Mouse (Mus musculus) lung, adult 18-20 months (tissue): Measurements from ENCODE around the gene Vtn.
"Not testable (repeated sequence)": the region's sequence is repeated elsewhere in the genome, so short reads cannot be mapped to it uniquely, and the experiment has no call there.

Experiments
- DNase-seq, 2 experiments: peaks; one replicate each; pipeline ENCODE4 v3.0.0; 2022; ENCODE audit warnings: mixed read lengths in 2 of 2

Vtn gene

DNA sequence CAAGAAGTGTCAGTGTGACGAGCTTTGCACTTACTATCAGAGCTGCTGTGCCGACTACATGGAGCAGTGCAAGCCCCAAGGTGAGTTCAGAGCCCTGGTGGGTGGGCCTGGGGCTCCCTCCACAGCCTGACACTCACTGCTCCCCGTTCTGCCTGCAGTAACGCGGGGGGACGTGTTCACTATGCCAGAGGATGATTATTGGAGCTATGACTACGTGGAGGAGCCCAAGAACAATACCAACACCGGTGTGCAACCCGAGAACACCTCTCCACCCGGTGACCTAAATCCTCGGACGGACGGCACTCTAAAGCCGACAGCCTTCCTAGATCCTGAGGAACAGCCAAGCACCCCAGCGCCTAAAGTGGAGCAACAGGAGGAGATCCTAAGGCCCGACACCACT, 652 bp downstream of the Vtn start:
- DNase-seq: no peak

DNA sequence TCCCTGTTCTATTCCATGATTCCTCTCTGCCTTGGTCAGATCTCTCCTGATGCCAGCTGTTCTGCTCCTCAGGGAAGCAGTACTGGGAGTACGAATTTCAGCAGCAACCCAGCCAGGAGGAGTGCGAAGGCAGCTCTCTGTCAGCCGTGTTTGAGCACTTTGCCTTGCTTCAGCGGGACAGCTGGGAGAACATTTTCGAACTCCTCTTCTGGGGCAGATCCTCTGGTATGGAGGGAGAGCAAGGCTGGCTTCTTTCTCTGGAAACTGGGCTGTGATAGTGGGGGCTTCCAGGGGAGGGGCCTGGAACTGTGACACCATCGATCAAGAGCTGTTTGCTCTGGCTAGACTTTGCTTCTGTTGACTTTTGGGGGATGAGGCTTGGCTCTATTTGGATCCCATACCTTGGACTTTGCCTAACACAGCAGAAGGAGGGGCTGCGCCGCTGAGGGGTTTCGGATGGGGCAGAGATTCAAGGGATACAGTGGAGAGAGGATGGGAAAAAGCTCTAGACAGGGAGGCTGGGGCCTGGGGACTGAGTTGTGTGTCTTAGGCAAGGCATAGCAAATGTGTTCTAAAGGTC, 1.8 kb downstream of the Vtn start:
- no peak for DNase-seq

DNA sequence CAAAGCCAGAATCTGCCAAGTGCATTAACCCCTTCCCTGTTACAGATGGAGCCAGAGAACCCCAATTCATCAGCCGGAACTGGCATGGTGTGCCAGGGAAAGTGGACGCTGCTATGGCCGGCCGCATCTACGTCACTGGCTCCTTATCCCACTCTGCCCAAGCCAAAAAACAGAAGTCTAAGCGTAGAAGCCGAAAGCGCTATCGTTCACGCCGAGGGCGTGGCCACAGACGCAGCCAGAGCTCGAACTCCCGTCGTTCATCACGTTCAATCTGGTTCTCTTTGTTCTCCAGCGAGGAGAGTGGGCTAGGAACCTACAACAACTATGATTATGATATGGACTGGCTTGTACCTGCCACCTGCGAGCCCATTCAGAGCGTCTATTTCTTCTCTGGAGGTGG, 2.6 kb downstream of the Vtn start:
- DNase-seq: no peak

GRCm38 (mm10) chr11:78502909-78503650, 4.2 kb downstream of the Vtn start, which contains the start of gene Sebox:
Gene Sebox (plus strand): TSS chr11:78503447.
- DNase-seq: no peak

GRCm38 (mm10) chr11:78505430-78505829, 6.5 kb downstream of the Vtn start:
- DNase-seq: no peak

DNA sequence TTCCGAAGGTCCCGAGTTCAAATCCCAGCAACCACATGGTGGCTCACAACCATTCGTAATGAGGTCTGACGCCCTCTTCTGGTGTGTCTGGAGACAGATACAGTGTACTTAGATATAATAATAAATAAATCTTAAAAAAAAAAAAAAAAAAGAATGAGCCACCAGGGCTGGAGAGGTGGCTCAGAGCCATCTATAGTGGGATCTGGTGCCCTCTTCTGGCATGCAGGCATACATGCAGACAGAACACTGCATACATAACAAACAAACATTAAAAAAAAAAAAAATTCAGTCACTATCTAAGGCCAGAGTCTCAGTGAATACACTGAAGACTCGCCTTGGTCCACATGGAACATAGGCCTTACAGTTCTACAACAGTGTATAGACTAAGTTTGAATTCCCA, 10.3 kb downstream of the Vtn start:
- no peak for DNase-seq

DNA sequence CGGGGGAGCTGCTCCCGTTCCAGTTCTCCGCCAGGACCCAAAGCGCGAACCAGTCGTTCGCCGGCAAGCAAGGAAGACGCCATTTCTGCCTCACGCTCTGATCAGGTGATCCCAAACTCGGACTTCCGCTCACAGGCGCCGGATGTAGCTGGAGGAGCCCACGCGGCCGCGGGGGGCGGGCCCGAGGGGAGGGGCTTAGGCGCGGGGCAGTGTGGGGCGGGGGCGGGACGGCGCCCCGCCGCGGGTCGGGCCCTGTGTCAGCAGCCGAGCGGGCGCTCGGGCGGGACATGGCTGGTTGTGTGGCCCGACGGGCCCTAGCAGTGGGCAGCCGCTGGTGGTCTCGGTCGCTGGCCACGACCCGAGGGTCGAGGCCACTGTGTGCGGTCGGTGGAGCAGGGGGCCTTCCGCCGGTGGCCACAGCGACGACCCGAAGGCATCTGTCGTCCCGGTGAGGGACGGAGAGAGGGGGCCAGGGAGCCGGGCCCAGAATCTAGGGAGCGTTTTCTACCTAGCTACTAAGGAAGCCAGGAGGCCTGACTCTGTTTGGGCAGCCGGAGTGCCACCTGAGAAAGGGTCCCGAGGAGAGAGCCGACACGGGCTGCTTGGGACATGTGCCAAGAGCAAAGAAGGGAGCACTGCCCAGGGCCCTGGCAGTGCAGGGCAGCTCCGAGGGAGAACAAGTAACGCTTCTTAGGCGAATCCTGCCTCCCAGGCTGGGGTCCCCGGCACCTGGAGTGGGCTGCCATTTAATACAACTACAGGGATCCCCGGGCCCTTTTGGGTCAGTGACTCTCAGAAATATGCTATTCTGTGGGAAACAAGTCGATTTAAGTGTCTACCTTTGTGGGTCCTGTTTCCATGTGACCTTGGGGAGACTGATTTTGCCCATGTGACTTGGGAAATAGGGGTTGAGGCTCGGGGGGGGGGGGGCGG, 13.4 kb downstream of the Vtn start, which contains the start of the genes Tmem199 and Poldip2:
Tmem199 (minus strand) TSS at position 148 of the 933 bp plus-strand sequence.
Poldip2 (plus strand) TSS at position 169 of the 933 bp plus-strand sequence.
- DNase-seq: peak; percentile 88 to 92

GRCm38 (mm10) chr11:78513106-78513790, 14.4 kb downstream of the Vtn start:
- DNase-seq: no peak

DNA sequence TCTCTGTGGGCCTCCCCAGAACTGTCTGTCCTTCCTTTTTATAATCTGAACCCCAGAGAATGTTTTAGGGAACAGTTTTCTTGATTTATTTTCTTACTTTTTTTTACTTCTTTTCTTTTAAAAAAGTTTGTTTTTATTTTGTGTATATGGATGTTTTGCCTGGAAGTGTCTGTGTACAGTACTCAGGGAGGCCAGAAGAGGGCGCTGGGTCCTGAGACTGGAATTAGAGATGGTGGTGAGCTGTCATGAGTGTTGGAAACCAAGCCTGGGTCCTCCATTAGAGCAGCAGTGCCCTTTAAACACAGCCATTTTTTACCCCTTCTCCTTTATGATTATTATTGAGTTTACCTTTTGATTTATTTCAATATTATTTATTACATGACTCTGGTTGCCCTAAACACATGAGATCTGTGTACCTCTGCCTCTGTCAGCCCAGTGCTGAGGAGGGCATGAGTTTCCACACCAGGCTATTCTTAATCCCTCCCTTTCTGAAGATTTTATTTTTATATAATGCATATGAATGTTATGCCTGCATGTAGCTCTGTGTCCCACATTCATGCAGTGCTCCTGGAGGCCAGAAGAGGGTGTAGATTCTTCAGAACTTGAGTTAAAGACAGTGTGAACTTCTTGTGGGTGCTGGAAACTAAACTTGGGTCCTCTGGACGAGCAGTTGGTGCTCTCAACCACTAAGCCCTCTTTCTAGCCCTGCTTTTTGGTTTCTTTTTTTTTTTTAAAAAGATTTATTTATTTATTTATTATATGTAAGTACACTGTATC, 16.8 kb downstream of the Vtn start:
- DNase-seq: no peak

- no peak for DNase-seq
Observed at GRCm38 (mm10) chr11:78518931-78519330, 20.0 kb downstream of the Vtn start.

DNA sequence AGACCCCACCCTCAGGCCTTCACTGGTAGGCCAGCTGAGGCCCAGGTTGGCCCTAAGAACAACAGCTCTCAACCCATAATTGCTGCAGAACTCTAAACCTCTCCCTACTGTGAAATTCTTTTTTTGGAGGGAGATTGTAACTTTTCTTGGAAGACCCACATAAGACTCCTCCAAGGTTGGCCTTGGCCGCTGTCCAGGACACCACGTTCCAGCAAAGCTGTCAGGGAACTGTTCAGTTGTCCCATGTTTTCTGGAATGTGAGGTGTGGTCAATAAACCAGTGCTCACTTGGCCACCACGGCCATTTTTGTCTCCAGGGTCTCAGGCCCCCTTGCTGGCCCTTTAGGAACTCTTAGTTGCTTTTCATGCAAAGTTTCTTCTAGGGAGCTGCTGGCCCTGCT, 23.0 kb downstream of the Vtn start:
- DNase-seq: no peak

GRCm38 (mm10) chr11:78522481-78522997, 23.6 kb downstream of the Vtn start:
- DNase-seq: peak; percentile 44 to 51

- peak; percentile 75 to 84 for DNase-seq
Observed at GRCm38 (mm10) chr11:78523241-78523955, 24.5 kb downstream of the Vtn start.

DNA sequence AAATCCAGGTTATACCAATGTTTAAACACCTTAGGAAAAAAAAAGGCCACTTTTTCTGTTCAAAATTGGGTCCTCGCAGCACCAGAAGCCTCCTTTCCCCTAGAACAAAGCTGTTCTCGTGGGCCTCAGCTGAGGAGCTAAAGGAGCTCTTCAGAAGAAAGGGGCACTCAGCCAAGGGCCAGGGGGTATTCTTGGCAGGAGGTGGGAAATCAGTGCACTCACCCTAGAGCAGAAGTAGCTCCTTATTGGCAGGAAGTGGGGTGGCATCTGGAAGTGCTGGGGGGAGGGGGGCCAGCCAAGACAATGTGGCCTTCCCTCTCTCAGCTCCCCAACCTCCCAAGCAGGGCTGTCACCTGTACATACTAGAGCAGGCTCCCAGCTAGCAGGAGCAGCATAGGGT, 25.9 kb downstream of the Vtn start:
- DNase-seq: peak; percentile 60 to 72

DNA sequence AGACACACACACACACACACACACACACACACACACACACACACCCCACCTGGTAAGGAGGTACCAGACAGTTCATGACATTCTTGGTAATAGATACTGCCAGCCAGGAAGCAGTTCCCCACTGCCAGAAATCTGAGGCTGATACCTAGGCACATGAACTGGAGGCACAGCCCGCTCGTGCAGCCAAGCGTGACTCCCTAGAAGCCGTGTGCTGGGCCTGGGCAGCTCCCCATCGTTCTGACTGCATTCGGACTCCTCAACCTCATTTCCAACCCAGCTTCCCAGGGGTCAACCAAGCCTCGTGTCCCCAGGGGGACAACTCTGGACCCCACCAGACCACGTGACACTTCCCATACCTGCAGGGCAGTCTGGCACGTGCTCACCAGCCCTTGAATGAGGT, 29.8 kb downstream of the Vtn start:
- no peak for DNase-seq

- DNase-seq: no peak
Observed at GRCm38 (mm10) chr11:78530001-78530400, 31.1 kb downstream of the Vtn start.

DNA sequence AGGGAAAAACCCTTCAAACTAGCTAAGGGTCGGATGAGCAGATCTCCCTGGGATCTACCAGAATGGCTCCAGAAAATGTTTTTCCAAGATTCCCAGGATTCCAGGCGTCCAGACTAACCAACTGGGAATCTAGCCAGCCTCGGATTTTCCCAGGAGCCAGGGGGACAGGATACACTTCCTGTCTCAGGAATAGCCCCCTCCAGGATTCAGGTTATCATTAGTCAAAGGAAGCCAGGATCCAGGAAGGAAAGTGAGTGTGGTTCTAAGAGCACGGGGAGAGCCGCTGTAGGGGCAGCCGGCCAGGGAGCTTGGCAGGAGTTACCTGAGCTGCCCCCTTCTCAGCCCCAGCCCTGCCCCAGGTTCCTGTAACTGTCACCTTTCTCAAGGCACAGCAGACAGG, 32.2 kb downstream of the Vtn start:
- DNase-seq: peak in 1 of 2 experiments; percentile 33

DNA sequence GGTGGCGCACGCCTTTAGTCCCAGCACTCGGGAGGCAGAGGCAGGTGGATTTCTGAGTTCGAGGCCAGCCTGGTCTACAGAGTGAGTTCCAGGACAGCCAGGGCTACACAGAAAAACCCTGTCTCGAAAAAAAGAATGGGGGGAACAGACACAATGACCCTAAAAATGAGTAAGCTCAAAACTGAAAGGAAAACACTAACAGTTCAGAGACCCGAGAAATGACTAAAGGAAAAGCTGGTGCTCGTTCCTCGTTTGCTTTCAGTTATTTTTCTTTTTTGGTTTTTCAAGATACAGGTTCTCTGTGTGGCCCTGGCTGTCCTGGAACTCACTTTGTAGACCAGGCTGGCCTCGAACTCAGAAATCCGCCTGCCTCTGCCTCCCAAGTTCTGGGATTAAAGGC, 32.6 kb downstream of the Vtn start:
- DNase-seq: not testable (repeated sequence)

DNA sequence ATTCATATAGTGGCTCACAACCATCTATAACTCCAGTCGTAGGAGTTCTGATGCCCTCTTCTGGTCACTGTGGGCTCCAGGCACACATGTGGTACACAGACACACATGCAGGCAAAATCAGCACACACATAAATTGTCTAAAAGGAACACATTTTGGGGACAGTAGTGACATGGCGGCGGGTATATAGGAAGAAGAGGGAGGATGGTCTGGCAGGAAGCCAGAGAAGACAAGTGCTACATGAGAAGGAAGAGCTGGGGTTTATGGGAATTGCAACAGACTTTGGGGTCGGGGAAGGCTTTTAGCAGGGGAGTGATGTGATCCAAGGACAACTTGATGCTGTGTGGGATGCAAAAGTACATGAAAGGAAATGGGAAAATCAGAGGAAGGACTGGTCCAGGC, 35.6 kb downstream of the Vtn start:
- DNase-seq: no peak

- peak; percentile 63 to 85 for DNase-seq
Observed at GRCm38 (mm10) chr11:78535376-78536079, 36.6 kb downstream of the Vtn start.
